Mouse (Mus musculus): ENCODE data around the gene Methig1. TPM values are rescaled to one million over a fixed set of nuclear protein-coding genes. Genes with fewer than 3 reads are reported as not detected.
"Not testable (repeated sequence)": the region's sequence is repeated elsewhere in the genome, so short reads cannot be mapped to it uniquely, and the experiment has no call there.

Gene Methig1
- total RNA-seq, 2 experiments from 2014 or later: not detected

- peak; percentile 49 for DNase-seq
Observed at GRCm38 (mm10) chr15:100337847-100338246, 15.1 kb upstream of the Methig1 start.

- DNase-seq: not testable (repeated sequence)
Observed at GRCm38 (mm10) chr15:100341314-100341980, 11.5 kb upstream of the Methig1 start.

GRCm38 (mm10) chr15:100345484-100345883, 7.5 kb upstream of the Methig1 start:
- DNase-seq: no peak

- no peak for DNase-seq
Observed at GRCm38 (mm10) chr15:100346761-100347160, 6.2 kb upstream of the Methig1 start.

GRCm38 (mm10) chr15:100349496-100349895, 3.5 kb upstream of the Methig1 start:
- no peak for DNase-seq

GRCm38 (mm10) chr15:100351501-100352060, 1.4 kb upstream of the Methig1 start:
- DNase-seq: no peak

- not testable (repeated sequence) for DNase-seq
Observed at GRCm38 (mm10) chr15:100353399-100353798, 450 bp downstream of the Methig1 start.

- no peak for DNase-seq
Observed at GRCm38 (mm10) chr15:100355876-100356275, 2.9 kb downstream of the Methig1 start.

GRCm38 (mm10) chr15:100364242-100364641, 11.3 kb downstream of the Methig1 start, which contains the start of gene Higd1c:
TSS of gene Higd1c (plus strand) at chr15:100364542.
- no peak for DNase-seq

- DNase-seq: not testable (repeated sequence)
Observed at GRCm38 (mm10) chr15:100365967-100366366, 13.0 kb downstream of the Methig1 start.

- no peak for DNase-seq
Observed at GRCm38 (mm10) chr15:100367119-100367518, 14.2 kb downstream of the Methig1 start.

- peak; percentile 58 for DNase-seq
Observed at GRCm38 (mm10) chr15:100375066-100375465, 22.1 kb downstream of the Methig1 start.

- not testable (repeated sequence) for DNase-seq
Observed at GRCm38 (mm10) chr15:100377847-100378505, 25.0 kb downstream of the Methig1 start.

GRCm38 (mm10) chr15:100379658-100380057, 26.7 kb downstream of the Methig1 start:
- no peak for DNase-seq

GRCm38 (mm10) chr15:100380104-100380503, 27.2 kb downstream of the Methig1 start:
- no peak for DNase-seq

- no peak for DNase-seq
Observed at GRCm38 (mm10) chr15:100385705-100386104, 32.8 kb downstream of the Methig1 start.

- DNase-seq: no peak
Observed at GRCm38 (mm10) chr15:100387544-100388223, 34.7 kb downstream of the Methig1 start.

- no peak for DNase-seq
Observed at GRCm38 (mm10) chr15:100388224-100388835, 35.4 kb downstream of the Methig1 start.

GRCm38 (mm10) chr15:100388886-100389285, 35.9 kb downstream of the Methig1 start:
- no peak for DNase-seq

GRCm38 (mm10) chr15:100391066-100391465, 38.1 kb downstream of the Methig1 start:
- no peak for DNase-seq

GRCm38 (mm10) chr15:100391599-100391998, 38.6 kb downstream of the Methig1 start:
- no peak for DNase-seq

GRCm38 (mm10) chr15:100393016-100393415, 40.1 kb downstream of the Methig1 start:
- no peak for DNase-seq
